Comparison of ENCODE assay signal across 14 mouse cellular contexts in the genomic region with DNA sequence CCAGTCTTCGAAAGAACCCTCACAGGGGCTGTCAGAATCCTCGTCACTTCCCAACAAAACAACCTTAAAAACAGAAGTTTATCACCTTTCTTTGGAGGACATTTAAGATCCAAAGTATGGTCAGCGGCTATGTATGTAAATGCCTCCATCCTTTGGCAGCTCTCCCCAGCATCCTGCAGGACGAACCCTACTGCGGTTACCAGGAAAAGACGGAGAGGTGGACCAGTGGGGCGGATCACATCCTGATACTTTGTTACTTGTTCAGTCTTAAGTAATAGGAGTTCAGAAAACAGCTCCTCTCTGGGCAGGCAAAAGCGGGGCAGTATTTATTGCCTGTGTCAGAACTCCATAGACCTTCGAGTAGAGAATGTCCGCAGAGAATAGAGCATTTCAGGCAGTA.
DNase-seq lines count a peak whose midpoint lies in the region; ATAC-seq and TF ChIP-seq lines count a peak whose summit lies in the region.
"Had no signal": no experiment of that assay in that cellular context is flagged by ENCODE, and none has a peak within 500 bp of the region (broad histone marks: within the 10 kb centered on the region; RNA-seq: fewer than 3 reads in every experiment).

No protein-coding gene starts in this region.

- no peak overlapping the region for H3K4me2 ChIP-seq in hindbrain, embryonic 16.5 days (ENCODE audit: low read length)
- no peak overlapping the region for H3K4me2 ChIP-seq in lung, embryonic 14.5 days
- H3K4me2 ChIP-seq: heart, embryonic 13.5 days; limb, embryonic 13.5 days had no signal

- H3K9ac ChIP-seq in hindbrain, embryonic 16.5 days (ENCODE audit: low read depth, low read length) = no peak overlapping the region
- no peak overlapping the region for H3K9ac ChIP-seq in lung, embryonic 14.5 days
- H3K9ac ChIP-seq: heart, embryonic 13.5 days; limb, embryonic 13.5 days had no signal

- no peaks in the 10 kb centered on the region for H3K4me1 ChIP-seq in hindbrain, embryonic 10.5 days (replicated peaks)
- no peaks in the 10 kb centered on the region for H3K4me1 ChIP-seq in hindbrain, embryonic 16.5 days (ENCODE audit: control insufficient read depth, insufficient read depth, low read depth, low read length)
- H3K4me1 ChIP-seq in lung, embryonic 14.5 days (ENCODE audit: insufficient read depth) = no peaks in the 10 kb centered on the region
- H3K4me1 ChIP-seq in cerebellum, adult 2 months (ENCODE audit: control insufficient read depth, insufficient read depth, low read length) = peaks cover 5% of the 10 kb centered on the region; the same call in 1 of the 2 replicates
- H3K4me1 ChIP-seq in embryonic facial prominence, embryonic 10.5 days = no peaks in the 10 kb centered on the region
- H3K4me1 ChIP-seq: heart, embryonic 13.5 days; limb, embryonic 13.5 days had no signal

- no peak for TF ChIP-seq POLR2A in cerebellum, adult 2 months (IDR thresholded peaks at IDR 0.05; ENCODE audit: borderline replicate concordance, insufficient read depth, low read length)

- no peak for ATAC-seq in hindbrain, embryonic 16.5 days
- ATAC-seq in lung, embryonic 14.5 days (ENCODE audit: insufficient read depth) = no peak

- H3K27me3 ChIP-seq in hindbrain, embryonic 10.5 days (ENCODE audit: insufficient read depth, poor library complexity, severe bottlenecking) = no peaks in the 10 kb centered on the region
- H3K27me3 ChIP-seq in hindbrain, embryonic 16.5 days (replicated peaks; ENCODE audit: control insufficient read depth, insufficient read depth, low read length) = no peaks in the 10 kb centered on the region
- no peaks in the 10 kb centered on the region for H3K27me3 ChIP-seq in lung, embryonic 14.5 days (ENCODE audit: insufficient read depth, low read length)
- no peaks in the 10 kb centered on the region for H3K27me3 ChIP-seq in cerebellum, adult 2 months (ENCODE audit: control insufficient read depth, insufficient read depth, low read length)
- H3K27me3 ChIP-seq in embryonic facial prominence, embryonic 10.5 days (replicated peaks; ENCODE audit: low read depth, poor library complexity, severe bottlenecking) = no peaks in the 10 kb centered on the region
- H3K27me3 ChIP-seq: heart, embryonic 13.5 days; limb, embryonic 13.5 days had no signal

- H3K36me3 ChIP-seq in hindbrain, embryonic 10.5 days = no peaks in the 10 kb centered on the region
- H3K36me3 ChIP-seq in hindbrain, embryonic 16.5 days (ENCODE audit: control insufficient read depth, insufficient read depth, low read length) = no peaks in the 10 kb centered on the region
- no peaks in the 10 kb centered on the region for H3K36me3 ChIP-seq in lung, embryonic 14.5 days (ENCODE audit: insufficient read depth)
- no peaks in the 10 kb centered on the region for H3K36me3 ChIP-seq in embryonic facial prominence, embryonic 10.5 days (replicated peaks)
- H3K36me3 ChIP-seq: heart, embryonic 13.5 days; limb, embryonic 13.5 days had no signal

- WGBS in hindbrain, embryonic 10.5 days = 58% methylated on average over 10 of the region's 10 CpGs
- WGBS in hindbrain, embryonic 16.5 days = 48% methylated on average over 10 of the region's 10 CpGs
- 48% methylated on average over 10 of the region's 10 CpGs for WGBS in lung, embryonic 14.5 days
- WGBS in cerebellum, adult 2 months = 43% methylated on average over 10 of the region's 10 CpGs
- WGBS in embryonic facial prominence, embryonic 10.5 days = 58% methylated on average over 10 of the region's 10 CpGs

- no peak overlapping the region for H3K4me3 ChIP-seq in hindbrain, embryonic 10.5 days
- H3K4me3 ChIP-seq in hindbrain, embryonic 16.5 days (ENCODE audit: low read length) = no peak overlapping the region
- H3K4me3 ChIP-seq in lung, embryonic 14.5 days (ENCODE audit: low read depth, low read length) = no peak overlapping the region
- peak overlapping the region; percentile 3 for H3K4me3 ChIP-seq in cerebellum, adult 2 months (replicated peaks; ENCODE audit: insufficient read depth, low read depth, low read length)
- no peak overlapping the region for H3K4me3 ChIP-seq in embryonic facial prominence, embryonic 10.5 days
- H3K4me3 ChIP-seq: heart, embryonic 13.5 days; limb, embryonic 13.5 days had no signal

- DNase-seq in hindbrain, embryonic 10.5 days (ENCODE audit: low spot score) = peak; percentile 37
- peak; percentile 48 for DNase-seq in lung, embryonic 14.5 days
- no peak for DNase-seq in lung, postnatal 14 days
- DNase-seq in cerebellum, adult 2 months = peak; percentile 53 to 56
- peak; percentile 34 for DNase-seq in embryonic facial prominence, embryonic 10.5 days (ENCODE audit: low spot score)
- DNase-seq in spleen, adult 18-20 months = no peak
- no peak for DNase-seq in thymus, postnatal 4 days
- DNase-seq: gastrocnemius, postnatal 14 days; layer of hippocampus, adult 9-11 months; lung, adult 18-20 months; right cerebral cortex, adult 18-20 months had no signal

- no peak for TF ChIP-seq CTCF in lung, embryonic 14.5 days (IDR thresholded peaks at IDR 0.05; ENCODE audit: low read depth)
- no peak for TF ChIP-seq CTCF in cerebellum, adult 2 months (IDR thresholded peaks at IDR 0.05; ENCODE audit: borderline replicate concordance, insufficient read depth, low read depth, low read length)

- no peak overlapping the region for H3K27ac ChIP-seq in hindbrain, embryonic 10.5 days
- H3K27ac ChIP-seq in hindbrain, embryonic 16.5 days (ENCODE audit: low read depth, low read length) = no peak overlapping the region
- no peak overlapping the region for H3K27ac ChIP-seq in lung, embryonic 14.5 days (ENCODE audit: low read depth)
- no peak overlapping the region for H3K27ac ChIP-seq in cerebellum, adult 2 months (ENCODE audit: insufficient read depth, low read length)
- no peak overlapping the region for H3K27ac ChIP-seq in embryonic facial prominence, embryonic 10.5 days (replicated peaks)
- H3K27ac ChIP-seq: heart, embryonic 13.5 days; limb, embryonic 13.5 days had no signal

- H3K9me3 ChIP-seq in hindbrain, embryonic 10.5 days = no peaks in the 10 kb centered on the region
- H3K9me3 ChIP-seq in hindbrain, embryonic 16.5 days (ENCODE audit: control insufficient read depth, low read length) = no peaks in the 10 kb centered on the region
- H3K9me3 ChIP-seq in lung, embryonic 14.5 days (ENCODE audit: low read depth, low read length) = no peaks in the 10 kb centered on the region
- H3K9me3 ChIP-seq in embryonic facial prominence, embryonic 10.5 days = no peaks in the 10 kb centered on the region
- H3K9me3 ChIP-seq: heart, embryonic 13.5 days; limb, embryonic 13.5 days had no signal

Comparison
In these comparisons a context has a peak if more than half of its experiments do, and no peak if none do; other contexts are left out.
1. DNase-seq: peak in hindbrain, embryonic 10.5 days (single experiment), lung, embryonic 14.5 days (single experiment), cerebellum, adult 2 months (2 of 2) and embryonic facial prominence, embryonic 10.5 days (single experiment); none in lung, postnatal 14 days (single experiment), spleen, adult 18-20 months (0 of 2) and thymus, postnatal 4 days (single experiment).